Comparison of ENCODE assay signal across 1 mouse cellular context in genomic region chr9:82975342-82976215, GRCm38 (mm10).
TF ChIP-seq lines count a peak whose summit lies in the region.

Gene Phip, minus strand, starts transcription at chr9:82975516.

TF ChIP-seq in MEL, 35 proteins besides CTCF, POLR2A, EP300 and RAD21 (continued from another document):
- no peak for TF ChIP-seq GABPA (IDR thresholded peaks at IDR 0.05; ENCODE audit: low read depth, low read length)
- peak; percentile 90 for TF ChIP-seq MXI1 (IDR thresholded peaks at IDR 0.05; ENCODE audit: low read depth, low read length)
- TF ChIP-seq POLR2AphosphoS5 (IDR thresholded peaks at IDR 0.05; ENCODE audit: borderline replicate concordance, low read depth, low read length), result peak; percentile 58; the same call in 1 of the 2 replicates
- 0 out of 2 replicates have a peak, but pooled peaks have one; percentile 35 for TF ChIP-seq MEF2A (IDR thresholded peaks at IDR 0.05; ENCODE audit: extremely low read depth, insufficient replicate concordance, low read depth, low read length, poor library complexity, severe bottlenecking)
- TF ChIP-seq HCFC1 (IDR thresholded peaks at IDR 0.05; ENCODE audit: low read depth, low read length), result peak; percentile 61
- TF ChIP-seq MAZ (IDR thresholded peaks at IDR 0.05; ENCODE audit: low read depth, low read length), result peak; percentile 94
- TF ChIP-seq GATA1 (IDR thresholded peaks at IDR 0.05; ENCODE audit: low read depth, low read length), result no peak
